Comparison of ENCODE assay signal across 12 mouse cellular contexts in the genomic region with DNA sequence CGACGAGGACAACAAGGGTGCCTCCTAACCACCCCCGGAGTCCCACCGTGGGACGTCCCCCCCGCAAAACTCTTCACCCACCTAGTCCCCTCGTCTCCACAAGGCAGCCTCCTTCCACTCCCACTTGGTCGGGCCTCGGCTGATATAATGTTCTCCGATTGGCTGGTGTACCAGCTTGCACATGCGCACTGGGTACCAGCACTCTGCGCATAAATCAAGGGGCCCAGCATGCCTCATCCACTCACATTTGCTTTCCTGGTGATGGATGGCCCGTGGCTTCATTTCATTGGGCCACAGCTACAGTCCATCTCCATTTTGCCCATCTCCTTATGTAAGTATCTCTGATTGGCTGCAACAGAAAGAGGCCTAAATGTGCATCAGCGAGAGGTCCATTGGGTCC. TPM values are rescaled to one million over a fixed set of nuclear protein-coding genes. Genes with fewer than 3 reads are reported as not detected.
"Had no signal": no experiment of that assay in that cellular context is flagged by ENCODE, and none has a peak within 500 bp of the region (broad histone marks: within the 10 kb centered on the region; RNA-seq: fewer than 3 reads in every experiment).

A gene (minus strand): TSS at position 121 of the 400 bp plus-strand sequence.

RNA-seq across cellular contexts. Expression of the gene that starts here (rescaled TPM):
- total RNA-seq: megakaryocyte-erythroid progenitor cell, adult 5-6 weeks had no signal
- polyA plus RNA-seq: liver, embryonic 14.5 days; liver, embryonic 16.5 days; lung, embryonic 14.5 days; lung, embryonic 16.5 days; midbrain, embryonic 10.5 days; midbrain, embryonic 16.5 days; small intestine, adult 2 months; stomach, embryonic 14.5 days; stomach, embryonic 16.5 days; thymus, adult 2 months; urinary bladder, adult 2 months had no signal
